Mouse (Mus musculus) CD4-positive, CD25-positive, alpha-beta regulatory T cell (primary cell): ENCODE results near the gene 4430402I18Rik. TPM values are rescaled to one million over a fixed set of nuclear protein-coding genes. Genes with fewer than 3 reads are reported as not detected.

Experiments
- polyA plus RNA-seq: library from polyadenylated mRNA; unstranded; fragments of 100-300 nt; shearing (Covaris generic); gene quantifications from one replicate; pipeline ENCODE4 v1.2.1, GENCODE M21; 2017

Gene 4430402I18Rik
- polyA plus RNA-seq = 0.30 TPM

GRCm38 (mm10) chr19:28967652-28968051 is at the start of gene 4430402I18Rik:
TSS of gene 4430402I18Rik (minus strand) at chr19:28967800.

GRCm38 (mm10) chr19:28990194-28990589 is 22.6 kb upstream of the 4430402I18Rik start, which contains the start of gene Cdc37l1:
TSS of gene Cdc37l1 (plus strand) at chr19:28990352.

GRCm38 (mm10) chr19:28963842-28964551 is 3.6 kb downstream of the 4430402I18Rik start, which contains the start of gene Plpp6:
TSS of gene Plpp6 (plus strand) at chr19:28963953.

Other genes with a start within 250 kb of the 4430402I18Rik start
- 0.14 TPM for gene Slc1a1, start 132.8 kb downstream of the 4430402I18Rik start, polyA plus RNA-seq
- gene Plpp6, start 3.8 kb downstream of the 4430402I18Rik start, polyA plus RNA-seq = 16.5 TPM
- gene Cdc37l1, start 22.6 kb upstream of the 4430402I18Rik start, polyA plus RNA-seq = 51.4 TPM
- gene Ak3, start 80.2 kb upstream of the 4430402I18Rik start, polyA plus RNA-seq = 49.1 TPM
- gene Rcl1, start 133.6 kb upstream of the 4430402I18Rik start, polyA plus RNA-seq = 55.0 TPM